Mouse (Mus musculus) C2C12 (cell line): ENCODE data around the gene Eps8l3.

Experiments used
- CTCF ChIP-seq: IDR thresholded peaks from one replicate; pipeline ENCODE4 v1.5.1; 2011; ENCODE audit not compliant: control insufficient read depth, insufficient read depth, insufficient read length
- MYOG ChIP-seq: IDR thresholded peaks from one replicate; pipeline ENCODE4 v1.6.1; 2011; ENCODE audit not compliant: control insufficient read depth, insufficient read length; ENCODE audit errors: extremely low read depth
- USF1 ChIP-seq: IDR thresholded peaks from one replicate; pipeline ENCODE4 v1.6.1; 2011; ENCODE audit warnings: low read depth, mild to moderate bottlenecking, control low read depth, moderate library complexity

- TF ChIP-seq CTCF (no peak), USF1 (no peak), MYOG (no peak)
Observed at GRCm38 (mm10) chr3:107931134-107931533, 54.1 kb downstream of the Eps8l3 start.
